Mouse (Mus musculus) liver, embryonic 14.5 days (tissue): ENCODE results near the gene Il17re. TPM values are rescaled to one million over a fixed set of nuclear protein-coding genes. Genes with fewer than 3 reads are reported as not detected.

Source experiments
- ATAC-seq: fragments of 200-750 bp; cut with Nextera tagmentation; 2 replicates; pipeline ENCODE4 v1.8.0; 2017; ENCODE audit warnings: moderate number of reproducible peaks, mild to moderate bottlenecking, moderate library complexity; ENCODE audit not compliant: insufficient read depth
- DNase-seq, 3 experiments: peaks; one replicate each; pipeline ENCODE4 v3.0.0-alpha.2; 2012 to 2013; ENCODE audit warnings: low read depth in 3 of 3, low spot score in 3 of 3
- H3K27ac ChIP-seq: fragments of 300-500 bp; sonication (generic); 2 replicates; pipeline ENCODE4 v1.5.1; 2014; ENCODE audit warnings: moderate library complexity, mild to moderate bottlenecking, control low read depth, inconsistent platforms
- H3K27me3 ChIP-seq: fragments of 300-500 bp; sonication (generic); 2 replicates; pipeline ENCODE4 v1.6.1; 2014; ENCODE audit warnings: mild to moderate bottlenecking, low read length, moderate library complexity; ENCODE audit not compliant: control insufficient read depth, insufficient read depth
- H3K36me3 ChIP-seq: fragments of 300-500 bp; sonication (generic); replicated peaks from 2 replicates; pipeline ENCODE4 v1.6.1; 2014; ENCODE audit warnings: low read depth; ENCODE audit not compliant: control insufficient read depth, insufficient read depth
- H3K4me1 ChIP-seq, 2 experiments: fragments of 200-500 bp in 1 of 2; fragments of 300-500 bp in 1 of 2; sonication (generic) in 1 of 2; replicated peaks; 2 replicates each; pipeline ENCODE4 v1.6.1; 2012 to 2014; ENCODE audit warnings: antibody characterized with exemption in 1 of 2, inconsistent platforms in 1 of 2, low read length in 1 of 2; ENCODE audit not compliant: control insufficient read depth in 2 of 2, insufficient read depth in 2 of 2
- H3K4me2 ChIP-seq: fragments of 300-500 bp; sonication (generic); 2 replicates; pipeline ENCODE4 v1.6.1; 2014; ENCODE audit warnings: low read depth, mild to moderate bottlenecking, control low read depth, moderate library complexity
- H3K4me3 ChIP-seq, 2 experiments: fragments of 200-500 bp in 1 of 2; fragments of 300-500 bp in 1 of 2; sonication (generic) in 1 of 2; 2 replicates each; pipeline ENCODE4 v1.5.1; 2012 to 2014; ENCODE audit warnings: low read depth in 2 of 2, low read length in 2 of 2, mild to moderate bottlenecking in 2 of 2, control low read depth in 1 of 2, inconsistent platforms in 1 of 2, moderate library complexity in 1 of 2; ENCODE audit not compliant: insufficient read depth in 1 of 2
- H3K9ac ChIP-seq: fragments of 300-500 bp; sonication (generic); replicated peaks from 2 replicates; pipeline ENCODE4 v1.6.1; 2014; ENCODE audit warnings: mild to moderate bottlenecking, control low read depth, moderate library complexity
- H3K9me3 ChIP-seq: fragments of 300-500 bp; sonication (generic); 2 replicates; pipeline ENCODE4 v1.6.1; 2016; ENCODE audit warnings: low read length, mixed read lengths; ENCODE audit not compliant: control insufficient read depth
- CTCF ChIP-seq: IDR thresholded peaks from 2 replicates; pipeline ENCODE4 v1.5.1; 2016; ENCODE audit warnings: antibody characterized with exemption, low read depth, control low read depth
- EP300 ChIP-seq: IDR thresholded peaks from 2 replicates; pipeline ENCODE4 v1.6.1; 2016; ENCODE audit warnings: antibody characterized with exemption, low read depth
- WGBS: fragments of 180-500 bp; shearing (Covaris S2); extraction: QIAGEN DNeasy Blood & Tissue Kit; methylation state at CpG from one replicate; pipeline ENCODE4 v1.1.7; 2014; ENCODE audit not compliant: insufficient replicate concordance; 5-methylcytosine and 5-hydroxymethylcytosine counted together
- polyA plus RNA-seq, 2 experiments: library from polyadenylated mRNA; depleted of rRNA in 1 of 2; stranded (reverse) in 1 of 2; unstranded in 1 of 2; fragments of >200 nt; fragmentation: Nextera tagmentation in 1 of 2; extraction: Ambion mirVana in 1 of 2; gene quantifications; 2 replicates each; pipeline versions ENCODE4 v1.2.1 to v1.2.3; 2012 to 2014

Il17re gene
- polyA plus RNA-seq, 2 experiments = 0.08 to 0.11 TPM

DNA sequence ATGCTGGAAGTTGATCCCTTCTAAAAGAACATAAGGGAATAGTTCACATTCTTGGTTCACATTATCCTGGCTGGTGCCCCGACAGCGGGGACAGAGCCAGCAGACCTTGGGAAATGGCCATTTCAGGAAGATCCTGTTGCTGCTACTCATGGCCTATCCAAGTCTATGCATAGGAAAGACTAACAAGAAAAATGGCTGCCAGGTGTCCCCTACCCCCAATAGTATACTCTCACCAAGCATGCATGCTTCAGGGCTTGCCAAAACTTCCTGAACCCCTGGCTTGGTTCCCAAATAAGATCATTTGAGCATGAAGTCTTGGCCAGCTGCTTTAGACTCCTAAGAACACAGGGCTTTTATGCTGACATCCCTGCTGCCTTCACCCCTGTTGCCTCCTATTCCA, 6.4 kb upstream of the Il17re start:
- H3K4me2 ChIP-seq = no peak overlapping the region
- ATAC-seq (no peak), DNase-seq (no peak)
- no peaks in the 10 kb centered on the region for H3K4me1 ChIP-seq
- no peaks in the 10 kb centered on the region for H3K27me3 ChIP-seq
- H3K9ac ChIP-seq = no peak overlapping the region
- TF ChIP-seq CTCF = no peak
- TF ChIP-seq EP300 = no peak
- no peak overlapping the region for H3K4me3 ChIP-seq
- 64% methylated on average over 2 of the region's 2 CpGs for WGBS
- no peaks in the 10 kb centered on the region for H3K9me3 ChIP-seq
- no peak overlapping the region for H3K27ac ChIP-seq
- peaks cover 7% of the 10 kb centered on the region; the same call in 1 of the 2 replicates for H3K36me3 ChIP-seq

DNA sequence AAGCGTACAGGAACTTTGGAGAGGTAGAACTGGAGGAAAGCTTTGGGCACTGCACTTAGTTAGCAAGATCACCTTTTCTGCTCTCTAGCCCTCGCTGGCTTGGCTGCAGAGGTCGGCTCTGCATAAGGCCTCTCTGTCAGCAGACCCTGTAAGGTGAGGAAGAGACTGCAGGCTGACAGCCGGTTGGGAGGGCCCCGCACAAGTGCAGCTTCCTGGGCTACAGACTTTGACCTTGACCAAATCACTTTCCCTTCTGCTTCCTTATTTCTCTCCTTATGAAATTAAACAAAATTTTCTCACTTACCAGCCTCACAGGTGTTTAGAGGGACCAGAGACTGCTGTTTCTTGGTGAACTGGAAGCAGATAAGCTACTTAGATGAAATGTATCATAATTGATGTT, 3.3 kb upstream of the Il17re start:
- Histone ChIP-seq H3K36me3 (no peaks in the 10 kb centered on the region), H3K4me1 (no peaks in the 10 kb centered on the region), H3K4me3 (no peak overlapping the region), H3K4me2 (no peak overlapping the region), H3K27ac (no peak overlapping the region), H3K9ac (no peak overlapping the region), H3K9me3 (no peaks in the 10 kb centered on the region), H3K27me3 (no peaks in the 10 kb centered on the region)
- TF ChIP-seq EP300 (no peak), CTCF (no peak)
- no peak for ATAC-seq
- WGBS = 30% methylated on average over 5 of the region's 5 CpGs
- no peak for DNase-seq

DNA sequence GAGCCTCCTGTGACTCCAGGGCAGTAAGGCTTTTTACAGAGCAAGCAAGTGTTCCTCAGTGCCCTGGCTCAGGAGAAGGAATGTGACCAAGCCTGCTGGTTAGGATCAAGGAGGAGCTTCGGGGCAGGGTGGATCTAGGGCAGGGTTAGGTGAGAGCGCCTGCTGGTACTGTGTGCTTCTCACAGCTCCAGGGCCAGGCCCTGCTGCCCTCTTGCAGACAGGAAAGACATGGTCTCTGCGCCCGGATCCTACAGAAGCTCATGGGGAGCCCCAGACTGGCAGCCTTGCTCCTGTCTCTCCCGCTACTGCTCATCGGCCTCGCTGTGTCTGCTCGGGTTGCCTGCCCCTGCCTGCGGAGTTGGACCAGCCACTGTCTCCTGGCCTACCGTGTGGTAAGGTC, 351 bp downstream of the Il17re start:
- H3K4me2 ChIP-seq = no peak overlapping the region
- no peaks in the 10 kb centered on the region for H3K4me1 ChIP-seq
- ATAC-seq (no peak), DNase-seq (no peak)
- TF ChIP-seq EP300 (no peak), CTCF (no peak)
- no peaks in the 10 kb centered on the region for H3K36me3 ChIP-seq
- no peaks in the 10 kb centered on the region for H3K9me3 ChIP-seq
- H3K27ac ChIP-seq = no peak overlapping the region
- no peak overlapping the region for H3K4me3 ChIP-seq
- 53% methylated on average over 10 of the region's 10 CpGs for WGBS
- no peaks in the 10 kb centered on the region for H3K27me3 ChIP-seq
- H3K9ac ChIP-seq = no peak overlapping the region

DNA sequence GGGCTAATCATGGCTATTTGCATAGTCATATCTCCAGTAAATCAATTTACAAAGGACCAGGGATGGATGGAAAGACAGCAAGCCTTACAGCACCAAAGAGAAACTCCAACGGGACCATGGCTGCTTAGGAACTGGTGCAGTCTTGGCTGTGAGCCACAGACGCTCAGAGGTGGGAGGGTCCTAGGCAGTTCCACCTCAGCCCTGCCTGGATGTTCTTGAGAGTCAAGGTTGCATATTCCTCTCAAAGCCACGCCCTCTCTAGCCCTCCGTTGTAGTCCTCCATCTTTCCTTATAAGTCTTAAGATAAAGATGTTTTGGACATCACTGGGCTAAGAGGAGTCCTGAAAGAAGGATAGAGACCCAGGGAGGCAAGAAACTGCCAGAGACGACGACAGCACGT, 5.8 kb downstream of the Il17re start:
- H3K9ac ChIP-seq = no peak overlapping the region
- H3K4me3 ChIP-seq = no peak overlapping the region
- H3K9me3 ChIP-seq = no peaks in the 10 kb centered on the region
- DNase-seq = no peak
- no peaks in the 10 kb centered on the region for H3K4me1 ChIP-seq
- ATAC-seq = no peak
- no peak for TF ChIP-seq EP300
- no peak for TF ChIP-seq CTCF
- no peak overlapping the region for H3K4me2 ChIP-seq
- WGBS = 54% methylated on average over 7 of the region's 7 CpGs
- H3K27me3 ChIP-seq = no peaks in the 10 kb centered on the region; the same call in 1 of the 2 replicates
- no peak overlapping the region for H3K27ac ChIP-seq
- no peaks in the 10 kb centered on the region for H3K36me3 ChIP-seq

DNA sequence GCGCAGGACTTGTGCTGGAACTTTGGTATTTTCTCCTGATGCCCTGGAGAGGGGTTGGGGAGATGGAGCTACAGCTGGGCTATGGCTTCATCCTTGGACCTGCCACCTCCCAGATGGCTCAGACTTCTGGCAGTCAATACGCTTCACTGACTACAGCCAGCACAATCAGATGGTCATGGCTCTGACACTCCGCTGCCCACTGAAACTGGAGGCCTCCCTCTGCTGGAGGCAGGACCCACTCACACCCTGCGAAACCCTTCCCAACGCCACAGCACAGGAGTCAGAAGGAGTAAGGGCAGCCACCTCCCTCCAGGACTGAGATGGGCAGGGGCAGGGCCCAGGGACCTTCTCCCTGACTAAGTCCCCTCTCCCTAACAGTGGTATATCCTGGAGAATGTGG, 7.3 kb downstream of the Il17re start:
- TF ChIP-seq CTCF = peak; percentile 54
- TF ChIP-seq EP300 = no peak
- Histone ChIP-seq H3K4me2 (no peak overlapping the region), H3K4me1 (0 out of 4 replicates have a peak, but pooled peaks cover 0 to 2% of the 10 kb centered on the region in 2 experiments), H3K4me3 (no peak overlapping the region), H3K9ac (no peak overlapping the region), H3K9me3 (no peaks in the 10 kb centered on the region), H3K27ac (no peak overlapping the region), H3K27me3 (peaks cover 9% of the 10 kb centered on the region), H3K36me3 (no peaks in the 10 kb centered on the region)
- 58% methylated on average over 5 of the region's 5 CpGs for WGBS
- ATAC-seq (no peak), DNase-seq (no peak)
